Mouse (Mus musculus): ENCODE results near the gene Slc25a22.
"Not testable (repeated sequence)": the region's sequence is repeated elsewhere in the genome, so short reads cannot be mapped to it uniquely, and the experiment has no call there.

Slc25a22 gene

DNA sequence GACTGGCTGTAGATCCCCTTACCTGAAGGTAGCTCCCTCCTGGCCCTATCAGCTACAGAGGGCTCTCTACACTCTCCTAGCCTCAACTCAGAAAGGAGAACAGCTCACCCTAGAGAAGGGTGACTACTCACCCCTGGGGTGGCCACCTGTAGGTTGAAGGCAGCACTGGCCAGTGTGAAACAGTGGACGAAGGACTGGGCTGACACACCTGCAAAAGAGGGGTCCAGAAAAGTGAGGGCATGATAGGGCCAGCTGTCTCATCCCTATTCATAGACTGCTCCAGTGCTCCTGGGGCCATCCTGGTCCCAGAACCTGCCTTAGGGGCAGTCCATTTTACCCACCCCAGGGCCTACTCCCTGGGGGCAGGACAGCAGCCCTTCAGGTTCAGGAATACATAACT lies 26.0 kb downstream of the Slc25a22 start:
- DNase-seq = no peak

DNA sequence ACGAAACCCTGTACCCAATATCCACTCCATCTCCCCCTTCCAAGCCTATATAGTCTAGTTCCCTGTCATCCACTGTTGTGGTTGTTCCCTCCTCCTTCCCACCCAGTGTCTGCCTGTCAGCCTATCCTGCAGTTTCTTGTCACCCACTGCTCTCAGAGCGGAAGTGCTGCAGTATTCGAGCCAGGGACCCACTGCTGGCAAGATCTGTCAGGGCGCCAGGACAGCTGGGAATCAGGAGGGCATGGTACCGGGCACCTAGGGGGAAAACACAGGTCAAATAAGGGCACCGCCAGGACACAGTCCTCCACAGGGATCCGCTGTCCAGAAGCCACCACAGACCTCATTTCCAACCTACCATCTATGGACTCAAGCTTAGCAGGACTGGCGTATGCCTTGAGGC lies 27.1 kb downstream of the Slc25a22 start:
- no peak for DNase-seq

DNA sequence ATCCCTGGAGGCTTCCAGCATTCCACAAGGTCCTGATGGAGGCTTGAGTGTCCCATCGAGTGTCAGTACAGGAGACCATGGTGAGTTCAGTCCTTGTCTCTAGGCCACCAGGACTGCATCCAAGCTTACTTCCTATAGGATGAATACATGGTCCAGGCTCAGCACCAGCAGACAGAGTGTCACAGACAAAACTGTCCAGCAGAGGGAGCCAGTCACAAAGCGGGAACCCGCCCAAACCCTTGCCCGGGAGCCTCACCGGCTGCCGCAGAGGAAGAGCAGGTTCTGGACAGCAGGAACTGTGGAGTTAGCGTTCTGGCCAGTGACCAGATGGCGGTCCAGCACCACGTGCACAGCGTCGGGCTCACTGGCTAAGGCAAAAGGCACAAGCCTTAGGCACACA lies 28.9 kb downstream of the Slc25a22 start:
- DNase-seq = peak; percentile 90 to 94

DNA sequence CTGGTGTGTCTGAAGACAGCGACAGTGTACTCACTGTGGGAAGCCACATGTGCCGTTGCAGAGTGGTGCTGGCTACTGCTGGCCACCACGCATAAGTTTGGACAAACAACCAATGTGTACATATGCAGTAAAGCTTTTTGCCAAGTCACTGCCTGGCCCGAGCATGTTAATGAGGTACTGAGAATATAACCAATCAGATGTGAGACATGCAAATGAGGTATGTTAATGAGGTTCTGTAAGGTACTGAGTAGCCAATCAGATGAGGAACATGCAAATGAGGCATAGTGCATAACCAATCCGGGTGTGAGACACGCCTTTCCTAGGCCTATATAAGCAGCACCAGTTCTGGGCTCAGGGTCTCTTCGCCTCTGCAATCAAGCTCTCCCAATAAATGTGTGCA lies 30.0 kb downstream of the Slc25a22 start:
- not testable (repeated sequence) for DNase-seq

DNA sequence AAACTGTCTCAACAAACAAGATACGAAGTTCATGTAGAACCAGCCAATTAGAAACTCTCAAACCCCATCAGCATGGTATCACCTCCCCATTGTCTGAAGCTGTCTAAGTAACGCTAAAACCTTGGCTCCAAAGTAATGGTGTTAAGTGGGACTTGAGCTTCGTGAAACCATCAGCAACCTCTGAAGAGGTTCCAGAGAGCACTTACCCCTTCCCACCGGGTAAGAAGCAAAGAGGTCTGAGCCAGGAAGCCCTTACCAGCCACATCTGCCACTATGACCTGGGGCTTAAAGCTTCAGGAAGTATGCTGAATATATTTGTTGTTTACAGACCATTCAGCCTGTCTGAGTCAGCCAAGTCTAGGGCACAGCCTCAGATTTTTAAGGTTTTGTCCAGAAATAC lies 32.2 kb downstream of the Slc25a22 start:
- no peak for DNase-seq

DNA sequence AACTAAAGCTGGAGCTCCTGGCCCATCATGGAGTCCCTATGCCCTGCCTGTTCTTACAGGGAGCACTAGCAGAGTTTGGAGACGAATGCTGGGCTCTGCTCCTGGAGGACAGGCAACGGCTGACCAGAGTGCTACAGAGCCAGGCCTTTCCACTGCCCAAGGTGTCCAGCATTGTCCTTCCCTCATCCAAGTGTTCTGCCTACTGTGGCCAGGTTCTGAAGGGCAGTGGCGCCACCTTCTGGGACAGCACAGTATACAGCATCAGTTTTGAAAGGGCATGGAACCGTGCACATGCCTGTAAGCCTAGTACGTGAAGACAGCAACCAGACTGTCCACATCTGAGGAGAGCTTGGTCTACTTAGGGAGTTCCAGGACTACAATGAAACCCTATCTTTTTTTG lies 34.4 kb downstream of the Slc25a22 start:
- peak; percentile 58 to 82 for DNase-seq

DNA sequence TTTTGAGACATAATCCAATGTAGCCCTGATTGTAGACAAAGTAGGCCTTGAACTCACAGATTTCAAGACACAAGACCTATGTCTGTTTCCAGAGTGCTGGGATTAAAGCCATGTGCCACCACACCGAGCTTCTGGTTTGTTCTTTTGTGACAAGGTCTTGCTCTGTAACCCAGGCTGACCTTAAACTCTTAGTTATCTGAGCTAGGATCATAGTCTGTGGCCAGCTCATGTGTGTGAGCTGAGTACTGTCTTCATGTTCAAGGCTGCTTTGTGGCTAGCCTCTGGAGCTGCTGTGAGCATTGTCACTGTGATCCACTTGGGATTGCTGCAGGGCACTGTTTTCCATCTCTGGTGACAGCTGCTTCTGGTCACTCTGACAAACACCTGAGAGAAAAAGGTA lies 42.3 kb downstream of the Slc25a22 start:
- no peak for DNase-seq

DNA sequence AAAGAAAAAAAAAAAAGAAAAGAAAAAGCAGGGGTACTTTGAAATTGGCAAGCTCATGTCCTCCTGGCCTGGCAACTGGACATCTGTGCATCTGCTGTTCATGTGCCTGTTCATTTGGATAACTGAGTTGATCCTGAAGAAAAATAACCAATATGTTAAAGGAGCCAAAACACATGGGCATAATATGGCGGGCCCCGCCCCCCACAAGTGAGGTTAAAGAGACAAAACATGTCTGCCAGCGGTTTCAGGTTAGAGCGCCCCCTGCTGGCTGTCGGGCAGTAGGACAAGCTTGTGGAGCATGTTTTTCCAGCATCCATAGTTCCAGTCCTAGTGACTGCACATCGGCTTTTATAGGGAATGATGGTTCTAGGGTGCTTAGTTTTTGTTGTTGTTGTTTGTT lies 42.9 kb downstream of the Slc25a22 start:
- peak; percentile 66 to 88 for DNase-seq

DNA sequence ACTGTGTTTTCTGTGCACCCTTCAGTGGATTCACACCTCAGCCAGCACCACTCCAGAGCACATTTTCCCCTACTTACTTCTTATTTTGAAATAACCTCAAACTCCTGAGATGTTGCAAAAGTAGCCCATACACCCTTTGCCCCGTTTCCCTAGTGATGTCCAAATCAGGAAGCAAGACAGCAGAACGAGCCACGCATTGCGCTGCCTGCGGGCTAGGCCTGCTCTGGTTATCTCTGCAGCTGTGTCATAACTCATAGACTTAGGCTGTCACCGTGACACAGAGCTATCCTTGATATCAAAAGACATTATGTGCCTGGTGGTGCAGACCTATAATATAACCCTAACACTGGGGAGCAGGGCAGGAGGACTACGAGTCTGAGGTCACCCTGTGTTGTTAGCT lies 43.5 kb downstream of the Slc25a22 start:
- no peak for DNase-seq

DNA sequence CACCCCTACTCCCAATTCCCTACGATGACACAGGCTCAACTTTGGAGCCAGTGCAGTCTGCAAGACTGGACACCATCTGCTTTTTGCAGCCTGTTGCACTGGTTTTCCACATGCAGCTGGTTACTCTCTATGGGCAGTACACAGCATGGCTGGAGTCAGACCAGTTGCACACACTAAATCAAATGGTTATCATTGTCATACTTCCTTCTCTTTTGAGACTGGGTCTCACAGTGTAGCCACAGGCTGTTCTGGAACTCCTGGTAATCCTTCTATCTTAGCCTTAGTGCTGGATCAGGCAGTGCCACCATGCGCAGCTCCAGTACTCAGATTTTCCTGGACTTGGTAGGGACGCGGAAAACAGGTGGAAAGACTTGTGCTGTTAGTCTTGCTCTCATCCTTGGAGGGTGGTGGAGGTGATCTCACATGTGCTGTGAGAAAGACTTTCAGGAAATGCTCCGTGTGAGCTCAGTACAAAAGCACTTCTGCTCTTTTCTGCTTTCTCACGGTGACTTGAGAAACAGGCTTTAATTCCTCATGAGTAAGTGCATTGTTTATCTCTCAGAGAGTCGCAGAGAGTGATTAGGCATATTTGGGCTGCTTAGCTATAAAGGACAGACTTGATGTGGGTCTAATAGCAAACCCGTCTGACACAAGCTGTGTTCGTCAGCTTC lies 45.0 kb downstream of the Slc25a22 start:
- DNase-seq = no peak

DNA sequence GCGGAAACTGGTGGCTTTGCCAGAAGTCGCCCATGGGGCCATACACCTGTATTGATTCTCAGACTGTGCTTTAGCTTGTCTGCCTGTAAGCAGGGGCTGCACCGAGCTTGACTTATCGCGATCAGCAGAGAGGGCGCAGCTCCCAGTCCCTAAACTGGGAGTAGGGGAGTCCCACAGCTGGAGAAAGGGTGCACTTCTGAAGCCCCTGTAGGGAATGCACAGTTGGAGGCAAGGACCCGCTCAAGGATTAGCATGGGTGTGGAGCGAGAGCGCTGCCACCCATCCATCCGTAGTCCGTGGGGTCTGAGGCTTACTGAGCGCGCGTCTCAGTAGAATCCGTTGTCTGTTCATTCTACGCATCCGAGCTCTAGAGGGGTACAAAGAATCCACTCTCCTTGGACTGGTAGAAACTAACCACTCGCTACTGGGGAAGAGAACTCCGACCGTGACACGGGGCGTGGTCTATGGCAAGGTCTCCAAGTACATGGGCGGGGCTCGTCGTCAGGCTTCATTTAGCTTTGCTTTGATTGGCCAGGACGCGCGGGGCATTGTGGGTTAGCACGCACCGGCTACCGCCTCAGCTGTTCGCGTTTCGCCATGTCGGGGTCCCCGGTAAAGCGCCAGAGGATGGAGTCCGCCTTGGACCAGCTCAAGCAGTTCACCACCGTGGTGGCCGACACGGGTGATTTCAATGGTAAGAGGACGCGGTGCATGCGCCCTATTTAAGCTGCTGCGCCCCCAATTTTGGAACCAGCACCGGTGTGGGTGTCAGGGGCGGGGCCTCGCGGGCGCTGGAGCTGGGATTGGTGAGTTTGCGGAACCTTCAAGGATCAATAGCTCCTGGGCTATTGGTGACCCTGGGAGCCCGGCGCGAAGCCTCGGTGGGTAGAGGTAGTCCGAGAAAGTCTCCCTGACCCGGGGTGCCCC lies 45.8 kb downstream of the Slc25a22 start, which contains the start of gene Taldo1:
Taldo1 (plus strand) TSS at position 575 of the 927 bp plus-strand sequence.
- DNase-seq = peak; percentile 99

DNA sequence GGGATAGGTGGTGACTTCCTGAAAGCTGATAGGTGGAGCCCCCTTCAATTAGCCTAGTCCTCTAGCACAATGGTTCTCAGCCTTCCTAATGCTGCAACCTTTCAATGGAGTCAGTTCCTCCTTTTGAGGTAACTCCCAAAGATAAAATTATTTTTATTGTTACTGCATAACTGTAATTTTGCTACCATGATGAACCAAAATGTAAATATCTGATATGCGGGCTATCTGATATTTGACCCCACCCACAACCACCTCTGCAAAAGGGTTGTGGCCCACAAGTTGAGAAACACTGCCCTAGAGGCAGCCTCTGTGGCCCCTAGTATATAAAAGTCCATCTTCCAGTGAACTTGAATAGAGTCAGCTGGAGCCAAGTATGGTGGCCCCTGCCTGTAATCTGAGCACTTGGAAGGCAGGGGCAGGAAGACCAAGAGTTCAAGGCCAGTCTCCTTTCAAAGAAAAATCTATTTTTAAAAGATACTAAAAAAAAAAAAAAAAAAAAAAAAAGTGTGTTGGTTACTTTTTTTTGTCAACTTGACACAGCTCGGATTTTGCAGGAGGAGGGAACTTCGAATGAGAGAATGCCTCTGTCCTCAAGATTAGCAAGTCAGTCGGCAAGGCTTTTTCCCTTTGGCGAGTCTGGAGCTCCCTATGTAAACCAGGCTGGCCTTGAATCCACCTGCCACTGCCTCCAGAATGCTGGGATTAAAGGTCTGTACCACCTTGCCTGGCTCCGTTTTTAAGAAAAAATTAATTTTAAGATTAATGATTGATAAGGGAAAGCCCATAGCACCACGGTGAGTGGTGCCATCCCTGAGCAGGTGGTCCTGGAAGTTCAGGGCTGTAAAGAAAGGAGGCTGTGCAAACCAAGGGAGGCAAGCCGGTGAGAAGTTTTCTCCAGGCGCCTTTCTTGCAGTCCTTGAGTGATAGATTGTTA lies 47.1 kb downstream of the Slc25a22 start:
- DNase-seq = peak; percentile 39 to 42

DNA sequence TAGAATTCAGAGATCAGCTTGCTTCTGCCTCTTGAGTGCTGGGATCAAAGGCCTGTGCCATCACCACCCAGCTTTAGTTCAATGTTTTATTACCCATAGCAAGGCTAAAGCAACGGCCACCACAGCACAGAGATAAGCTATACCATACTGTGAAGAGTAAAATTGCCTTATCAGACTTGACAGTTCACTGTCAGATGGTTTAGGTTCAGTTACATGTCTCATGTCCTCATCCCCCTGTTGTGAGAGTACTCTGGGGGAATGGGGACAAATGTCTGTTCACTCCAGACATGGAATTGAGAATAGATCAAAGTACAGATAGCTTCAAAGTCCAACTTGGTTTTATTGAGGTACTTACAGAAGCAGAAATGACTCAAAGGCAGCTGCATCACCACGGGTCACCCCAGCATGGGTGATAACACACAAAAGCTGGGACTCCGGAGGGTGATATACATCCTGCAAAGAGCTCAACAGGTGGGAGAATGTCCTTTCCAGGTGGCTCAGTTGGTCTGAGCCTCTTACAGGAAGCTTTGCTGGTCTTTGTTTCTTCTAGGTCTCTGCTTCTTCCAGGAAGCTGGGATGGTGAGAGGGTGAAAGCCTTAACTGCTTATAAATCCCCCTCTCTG lies 49.1 kb downstream of the Slc25a22 start:
- no peak for DNase-seq

DNA sequence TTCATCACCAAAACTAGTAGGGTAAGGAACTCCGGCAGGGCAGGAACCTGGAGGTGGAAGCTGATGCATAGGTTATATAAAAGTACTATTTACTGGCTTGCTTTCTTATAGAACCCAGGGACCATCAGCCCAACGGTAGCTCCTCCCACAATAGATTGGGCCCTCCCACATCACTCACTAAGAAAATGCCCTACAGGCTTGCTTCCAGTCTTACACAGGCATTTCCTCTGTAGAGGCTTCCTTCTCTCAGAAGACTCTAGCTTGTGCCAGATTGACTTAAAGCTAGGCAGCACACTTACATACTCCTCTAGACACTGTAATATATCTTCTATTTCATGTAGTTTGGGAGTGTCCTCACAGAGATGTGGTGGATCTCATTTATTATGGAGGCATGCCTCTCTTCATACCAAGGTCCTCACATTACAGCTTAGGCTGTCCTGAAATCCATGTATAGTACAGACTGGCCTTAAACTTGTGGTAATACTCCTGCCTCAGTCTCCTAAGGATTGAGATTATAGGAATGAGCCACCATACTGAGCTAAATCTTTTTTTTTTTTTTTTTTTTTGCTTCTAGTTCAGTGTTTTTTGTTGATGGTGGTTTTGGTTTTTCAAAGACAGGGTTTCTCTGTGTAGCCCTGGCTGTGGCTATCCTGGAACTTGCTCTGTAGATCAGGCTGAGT lies 49.7 kb downstream of the Slc25a22 start:
- no peak for DNase-seq

DNA sequence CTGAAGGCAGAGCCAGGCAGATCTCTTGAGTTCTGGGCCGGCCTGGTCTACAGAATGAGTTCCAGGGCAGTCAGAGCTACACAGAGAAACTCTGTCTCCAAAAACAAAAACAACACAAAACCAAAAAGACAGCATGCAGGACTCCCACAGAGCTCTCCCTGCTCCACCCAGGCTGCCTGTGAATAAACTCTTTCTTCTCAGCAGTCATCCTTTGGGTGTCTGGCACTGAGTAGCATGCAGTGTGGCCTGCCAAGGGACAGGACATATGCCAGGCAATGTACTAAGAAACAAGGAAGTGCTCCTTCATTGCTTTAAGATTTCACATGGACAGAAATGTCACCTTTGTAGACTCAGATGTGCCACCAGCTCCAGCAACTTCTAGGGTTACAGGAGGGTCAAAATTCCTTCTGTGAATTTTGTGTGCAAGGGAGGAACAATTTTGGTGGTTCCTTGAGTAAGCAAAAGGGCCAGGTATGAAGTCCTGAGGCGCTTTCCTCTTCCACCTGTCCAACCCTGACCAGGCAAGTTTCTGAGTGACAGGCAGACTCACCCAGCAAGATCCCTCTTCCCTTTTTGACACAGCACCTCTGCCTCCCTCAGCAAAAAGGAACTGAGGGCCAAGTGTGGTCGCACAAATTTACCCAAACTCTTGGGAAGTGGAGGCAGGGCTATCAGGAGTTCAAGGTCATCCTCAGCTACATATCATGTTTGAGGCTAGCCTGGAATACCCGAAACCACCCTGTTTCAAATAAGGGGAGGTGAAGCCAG lies 56.4 kb downstream of the Slc25a22 start:
- DNase-seq = no peak

All from kidney, postnatal 36 days (tissue).